Mouse (Mus musculus): Measurements from ENCODE around the gene Vmn1r22.
"Not testable (repeated sequence)": the region's sequence is repeated elsewhere in the genome, so short reads cannot be mapped to it uniquely, and the experiment has no call there.

The Vmn1r22 gene

GRCm38 (mm10) chr6:57907928-57908327 is at the start of gene Vmn1r22:
TSS of gene Vmn1r22 (minus strand) at chr6:57908028.
- DNase-seq (ENCODE audit: low read depth, low spot score) = no peak

GRCm38 (mm10) chr6:57926738-57927137 is 18.9 kb upstream of the Vmn1r22 start, which contains the start of gene Vmn1r23:
TSS of gene Vmn1r23 (minus strand) at chr6:57926838.
- DNase-seq (ENCODE audit: low read depth, low spot score) = no peak

GRCm38 (mm10) chr6:57859043-57860042 is 48.5 kb downstream of the Vmn1r22 start:
- DNase-seq (ENCODE audit: low read depth, low spot score) = peak; percentile 36

- DNase-seq (ENCODE audit: low read depth, low spot score) = not testable (repeated sequence)
Measured at GRCm38 (mm10) chr6:57851177-57851576, 56.7 kb downstream of the Vmn1r22 start.

- DNase-seq (ENCODE audit: low read depth, low spot score) = no peak
Measured at GRCm38 (mm10) chr6:57850286-57850685, 57.5 kb downstream of the Vmn1r22 start, which contains the start of gene Vmn1r21. TSS of gene Vmn1r21 (minus strand) at chr6:57850343.
